Mouse (Mus musculus) brain, embryonic 14.5 days (tissue): Measurements from ENCODE around the gene Nyap2. TPM values are rescaled to one million over a fixed set of nuclear protein-coding genes. Genes with fewer than 3 reads are reported as not detected.
"Not testable (repeated sequence)": the region's sequence is repeated elsewhere in the genome, so short reads cannot be mapped to it uniquely, and the experiment has no call there.

Experiments
- DNase-seq: peaks from one replicate; pipeline ENCODE4 v3.0.0-alpha.2; 2011; ENCODE audit warnings: low read depth
- CTCF ChIP-seq: fragments of 200-500 bp; IDR thresholded peaks from 2 replicates; pipeline ENCODE4 v1.5.1; 2012; ENCODE audit warnings: inconsistent platforms, mild to moderate bottlenecking, moderate library complexity, borderline replicate concordance; ENCODE audit not compliant: insufficient read depth, insufficient read length; ENCODE audit errors: extremely low read depth
- POLR2A ChIP-seq: fragments of 200-500 bp; IDR thresholded peaks from 2 replicates; pipeline ENCODE4 v1.6.1; 2012; ENCODE audit warnings: mild to moderate bottlenecking, inconsistent platforms, borderline replicate concordance; ENCODE audit not compliant: poor library complexity, insufficient read depth, insufficient read length, severe bottlenecking; ENCODE audit errors: extremely low read depth
- polyA plus RNA-seq: library from polyadenylated mRNA; depleted of rRNA; stranded (reverse); fragments of >200 nt; gene quantifications from 2 replicates; pipeline ENCODE4 v1.2.3, GENCODE M21; 2012

The Nyap2 gene
- polyA plus RNA-seq, 1 experiment: 13.1 TPM

GRCm38 (mm10) chr1:81219790-81220189, 143.0 kb downstream of the Nyap2 start:
- TF ChIP-seq POLR2A (no peak), CTCF (no peak)
- peak; percentile 25 for DNase-seq

- DNase-seq: peak; percentile 82
- no peak for TF ChIP-seq CTCF
Observed at GRCm38 (mm10) chr1:81231759-81232406, 155.1 kb downstream of the Nyap2 start.

GRCm38 (mm10) chr1:81232407-81232789, 155.6 kb downstream of the Nyap2 start:
- not testable (repeated sequence) for DNase-seq

- peak; percentile 54 for DNase-seq
- TF ChIP-seq CTCF (no peak), POLR2A (no peak)
Observed at GRCm38 (mm10) chr1:81248447-81249205, 171.9 kb downstream of the Nyap2 start.

- no peak for DNase-seq
- TF ChIP-seq POLR2A: no peak
- no peak for TF ChIP-seq CTCF
Observed at GRCm38 (mm10) chr1:81250068-81250467, 173.3 kb downstream of the Nyap2 start.

GRCm38 (mm10) chr1:81266441-81266840, 189.7 kb downstream of the Nyap2 start:
- no peak for DNase-seq
- TF ChIP-seq POLR2A (no peak), CTCF (no peak)

GRCm38 (mm10) chr1:81280978-81281377, 204.2 kb downstream of the Nyap2 start:
- TF ChIP-seq CTCF (no peak), POLR2A (no peak)
- DNase-seq: peak; percentile 73

- TF ChIP-seq CTCF (no peak), POLR2A (no peak)
- DNase-seq: no peak
Observed at GRCm38 (mm10) chr1:81285633-81286032, 208.9 kb downstream of the Nyap2 start.

GRCm38 (mm10) chr1:81287088-81287487, 210.3 kb downstream of the Nyap2 start:
- DNase-seq: peak; percentile 88
- no peak for TF ChIP-seq POLR2A
- TF ChIP-seq CTCF: peak; percentile 60

- peak; percentile 81 for DNase-seq
- TF ChIP-seq POLR2A (no peak), CTCF (peak; percentile 58; the same call in 1 of the 2 replicates)
Observed at GRCm38 (mm10) chr1:81300735-81301134, 224.0 kb downstream of the Nyap2 start.

GRCm38 (mm10) chr1:81301661-81302060, 224.9 kb downstream of the Nyap2 start:
- peak; percentile 82 for DNase-seq
- TF ChIP-seq CTCF: peak; percentile 52; the same call in 1 of the 2 replicates
- no peak for TF ChIP-seq POLR2A

- TF ChIP-seq POLR2A (no peak), CTCF (peak; percentile 21; the same call in 1 of the 2 replicates)
- DNase-seq: peak; percentile 45
Observed at GRCm38 (mm10) chr1:81303389-81303788, 226.6 kb downstream of the Nyap2 start.
